Mouse (Mus musculus) cortical plate, adult 2 months (tissue): Measurements from ENCODE around the gene Ebf3. TPM values are rescaled to one million over a fixed set of nuclear protein-coding genes. Genes with fewer than 3 reads are reported as not detected.

Experiments used
- H3K27ac ChIP-seq: fragments of 200-500 bp; 2 replicates; pipeline ENCODE4 v1.5.1; 2012; ENCODE audit warnings: low read length, control low read depth, inconsistent platforms; ENCODE audit not compliant: insufficient read depth
- H3K4me1 ChIP-seq: fragments of 200-500 bp; 2 replicates; pipeline ENCODE4 v1.6.1; 2011; ENCODE audit warnings: low read length; ENCODE audit not compliant: control insufficient read depth, insufficient read depth
- H3K4me3 ChIP-seq: fragments of 200-500 bp; 2 replicates; pipeline ENCODE4 v1.5.1; 2011; ENCODE audit warnings: mild to moderate bottlenecking, low read length, control low read depth; ENCODE audit not compliant: insufficient read depth
- CTCF ChIP-seq: fragments of 200-500 bp; IDR thresholded peaks from 2 replicates; pipeline ENCODE4 v1.5.1; 2011; ENCODE audit warnings: mild to moderate bottlenecking, control low read depth, low read length; ENCODE audit not compliant: insufficient read depth; ENCODE audit errors: extremely low read depth
- POLR2A ChIP-seq: fragments of 200-500 bp; IDR thresholded peaks from 2 replicates; pipeline ENCODE4 v1.6.1; 2011; ENCODE audit warnings: mild to moderate bottlenecking, low read length, control low read depth; ENCODE audit not compliant: insufficient read depth; ENCODE audit errors: extremely low read depth
- polyA plus RNA-seq: library from polyadenylated mRNA; depleted of rRNA; stranded (reverse); fragments of >200 nt; gene quantifications from 2 replicates; pipeline ENCODE4 v1.2.3, GENCODE M21; 2012

Ebf3 gene
- polyA plus RNA-seq, 1 experiment = 0.42 TPM

- no peaks in the 10 kb centered on the region for H3K4me1 ChIP-seq
- H3K27ac ChIP-seq = no peak overlapping the region
Observed at GRCm38 (mm10) chr7:137211332-137211731, 102.9 kb downstream of the Ebf3 start.

GRCm38 (mm10) chr7:137209688-137210345 lies 104.4 kb downstream of the Ebf3 start:
- Histone ChIP-seq H3K27ac (no peak overlapping the region), H3K4me1 (no peaks in the 10 kb centered on the region)

More at GRCm38 (mm10) chr7:137211332-137211731, 102.9 kb downstream of the Ebf3 start:
- no peak overlapping the region for H3K4me3 ChIP-seq
- TF ChIP-seq POLR2A (no peak), CTCF (no peak)

GRCm38 (mm10) chr7:137208556-137208955 lies 105.7 kb downstream of the Ebf3 start:
- no peak overlapping the region for H3K4me3 ChIP-seq
- no peak overlapping the region for H3K27ac ChIP-seq
- no peaks in the 10 kb centered on the region for H3K4me1 ChIP-seq
- TF ChIP-seq CTCF (no peak), POLR2A (no peak)

More at GRCm38 (mm10) chr7:137209688-137210345, 104.4 kb downstream of the Ebf3 start:
- no peak overlapping the region for H3K4me3 ChIP-seq
- TF ChIP-seq POLR2A (no peak), CTCF (no peak)

- TF ChIP-seq CTCF = no peak
- no peak for TF ChIP-seq POLR2A
- H3K4me1 ChIP-seq = no peaks in the 10 kb centered on the region
- no peak overlapping the region for H3K27ac ChIP-seq
- H3K4me3 ChIP-seq = no peak overlapping the region
Observed at GRCm38 (mm10) chr7:137206770-137207285, 107.4 kb downstream of the Ebf3 start.

GRCm38 (mm10) chr7:137199533-137199932 lies 114.7 kb downstream of the Ebf3 start:
- no peaks in the 10 kb centered on the region for H3K4me1 ChIP-seq
- H3K4me3 ChIP-seq = no peak overlapping the region
- H3K27ac ChIP-seq = no peak overlapping the region
- TF ChIP-seq CTCF (no peak), POLR2A (no peak)

- H3K4me1 ChIP-seq = no peaks in the 10 kb centered on the region
- no peak overlapping the region for H3K4me3 ChIP-seq
- H3K27ac ChIP-seq = no peak overlapping the region
- no peak for TF ChIP-seq POLR2A
- no peak for TF ChIP-seq CTCF
Observed at GRCm38 (mm10) chr7:137198921-137199320, 115.3 kb downstream of the Ebf3 start.

- TF ChIP-seq CTCF = no peak
- TF ChIP-seq POLR2A = no peak
- no peaks in the 10 kb centered on the region for H3K4me1 ChIP-seq
- H3K4me3 ChIP-seq = no peak overlapping the region
- H3K27ac ChIP-seq = no peak overlapping the region
Observed at GRCm38 (mm10) chr7:137197118-137198030, 116.9 kb downstream of the Ebf3 start.

GRCm38 (mm10) chr7:137196536-137196935 lies 117.7 kb downstream of the Ebf3 start:
- TF ChIP-seq POLR2A (no peak), CTCF (no peak)
- Histone ChIP-seq H3K4me3 (no peak overlapping the region), H3K4me1 (no peaks in the 10 kb centered on the region), H3K27ac (no peak overlapping the region)

- no peaks in the 10 kb centered on the region for H3K4me1 ChIP-seq
- H3K27ac ChIP-seq = no peak overlapping the region
- no peak overlapping the region for H3K4me3 ChIP-seq
- TF ChIP-seq CTCF (no peak), POLR2A (no peak)
Observed at GRCm38 (mm10) chr7:137192776-137193278, 121.4 kb downstream of the Ebf3 start.
